Mouse (Mus musculus) heart, embryonic 12.5 days (tissue): Measurements from ENCODE around the gene Abcb6. TPM values are rescaled to one million over a fixed set of nuclear protein-coding genes. Genes with fewer than 3 reads are reported as not detected.
A peak's percentile ranks its signal among the peaks of the same experiment; 100 is the strongest.

Source experiments
- ATAC-seq: fragments of 200-750 bp; cut with Nextera tagmentation; 2 replicates; pipeline ENCODE4 v1.8.0; 2017; ENCODE audit warnings: moderate TSS enrichment, moderate library complexity; ENCODE audit not compliant: insufficient number of reproducible peaks, low FRiP score
- H3K27ac ChIP-seq: fragments of 300-500 bp; sonication (generic); 2 replicates; pipeline ENCODE4 v1.5.1; 2016; ENCODE audit warnings: mild to moderate bottlenecking, moderate library complexity; ENCODE audit not compliant: poor library complexity, severe bottlenecking
- H3K27me3 ChIP-seq: fragments of 300-500 bp; sonication (generic); replicated peaks from 2 replicates; pipeline ENCODE4 v1.6.1; 2016; ENCODE audit warnings: mild to moderate bottlenecking, moderate library complexity
- H3K36me3 ChIP-seq: fragments of 300-500 bp; sonication (generic); 2 replicates; pipeline ENCODE4 v1.6.1; 2016; ENCODE audit warnings: mild to moderate bottlenecking, moderate library complexity
- H3K4me1 ChIP-seq: fragments of 300-500 bp; sonication (generic); replicated peaks from 2 replicates; pipeline ENCODE4 v1.6.1; 2016; ENCODE audit warnings: mild to moderate bottlenecking
- H3K4me2 ChIP-seq: fragments of 300-500 bp; sonication (generic); 2 replicates; pipeline ENCODE4 v1.6.1; 2016; ENCODE audit warnings: mild to moderate bottlenecking, moderate library complexity
- H3K4me3 ChIP-seq: fragments of 300-500 bp; sonication (generic); 2 replicates; pipeline ENCODE4 v1.5.1; 2016; ENCODE audit warnings: mild to moderate bottlenecking
- H3K9ac ChIP-seq: fragments of 300-500 bp; sonication (generic); 2 replicates; pipeline ENCODE4 v1.6.1; 2016; ENCODE audit warnings: mild to moderate bottlenecking, moderate library complexity
- H3K9me3 ChIP-seq: fragments of 300-500 bp; sonication (generic); replicated peaks from 2 replicates; pipeline ENCODE4 v1.6.1; 2016; ENCODE audit warnings: mild to moderate bottlenecking, moderate library complexity
- WGBS: fragments of 180-500 bp; shearing (Covaris S2); methylation state at CpG from one replicate; pipeline ENCODE4 v1.1.7; 2016; 5-methylcytosine and 5-hydroxymethylcytosine counted together
- polyA plus RNA-seq: library from polyadenylated mRNA; unstranded; fragments of >200 nt; fragmentation: Nextera tagmentation; extraction: Ambion mirVana; gene quantifications from 2 replicates; pipeline ENCODE4 v1.2.1, GENCODE M21; 2016

Gene Abcb6
- polyA plus RNA-seq, 1 experiment from 2014 or later, result 16.6 TPM

DNA sequence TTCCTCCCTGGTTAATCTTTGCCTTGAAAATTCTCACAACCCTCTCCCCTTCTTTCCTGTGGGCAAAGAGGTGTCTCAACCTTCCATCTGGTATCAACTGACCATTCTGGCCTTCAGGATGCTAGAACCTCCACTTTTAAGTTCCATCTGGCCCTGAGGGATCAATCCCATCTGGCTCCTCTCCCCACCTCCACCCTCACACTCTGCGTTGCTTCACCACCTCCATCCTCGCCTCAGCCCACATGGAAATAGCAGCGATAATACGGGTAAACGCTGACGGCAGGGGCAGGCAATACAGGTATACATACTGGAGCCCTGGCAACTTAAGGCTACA lies 37.7 kb upstream of the Abcb6 start:
- H3K4me3 ChIP-seq, result peak overlapping the region; percentile 66
- no peak overlapping the region for H3K27ac ChIP-seq
- ATAC-seq, result no peak
- WGBS, result 1% methylated on average over 6 of the region's 6 CpGs
- peaks cover 34% of the 10 kb centered on the region for H3K36me3 ChIP-seq
- H3K4me1 ChIP-seq, result peaks cover 23% of the 10 kb centered on the region
- H3K27me3 ChIP-seq, result peaks cover 66% of the 10 kb centered on the region
- H3K4me2 ChIP-seq, result peak overlapping the region; percentile 99
- no peaks in the 10 kb centered on the region for H3K9me3 ChIP-seq
- H3K9ac ChIP-seq, result peak overlapping the region; percentile 70

DNA sequence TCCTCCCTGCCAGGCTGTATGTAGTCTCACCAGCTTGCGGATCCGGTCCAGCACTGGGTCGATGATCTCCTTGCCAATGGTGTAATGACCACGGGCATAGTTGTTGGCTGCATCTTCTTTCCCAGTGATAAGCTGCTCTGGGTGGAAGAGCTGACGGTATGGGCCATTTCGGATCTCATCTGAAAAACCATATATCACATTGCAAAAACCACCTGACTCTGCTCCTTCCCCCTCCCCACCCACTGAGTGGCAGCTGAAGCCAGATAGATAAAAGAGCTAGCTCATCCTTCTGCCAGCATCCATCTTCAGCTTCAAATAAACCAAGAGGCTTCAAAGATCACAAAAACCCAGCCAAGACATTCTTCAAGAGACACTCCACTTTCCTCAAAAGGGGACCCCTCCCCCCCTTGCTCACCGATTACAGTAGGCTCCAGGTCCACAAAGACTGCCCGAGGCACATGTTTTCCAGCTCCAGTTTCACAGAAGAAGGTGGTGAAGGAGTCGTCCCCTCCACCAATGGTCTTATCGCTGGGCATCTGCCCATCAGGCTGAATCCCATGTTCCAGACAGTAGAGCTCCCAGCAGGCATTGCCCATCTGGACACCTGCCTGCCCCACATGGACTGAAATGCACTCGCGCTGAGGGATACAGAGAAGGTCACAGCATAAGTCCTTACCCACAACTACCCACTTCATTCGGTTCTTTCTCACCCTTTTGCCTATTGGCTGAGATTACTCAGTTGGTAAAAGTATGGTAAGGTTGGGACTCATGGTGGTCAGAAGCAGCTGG lies 36.8 kb upstream of the Abcb6 start:
- Histone ChIP-seq H3K27me3 (peaks cover 57% of the 10 kb centered on the region), H3K4me3 (0 out of 2 replicates have a peak overlapping the region, but pooled peaks have one; percentile 0), H3K36me3 (peaks cover 41% of the 10 kb centered on the region), H3K27ac (no peak overlapping the region), H3K4me1 (peaks cover 30% of the 10 kb centered on the region), H3K4me2 (peak overlapping the region; percentile 99), H3K9me3 (no peaks in the 10 kb centered on the region), H3K9ac (no peak overlapping the region)
- no peak for ATAC-seq
- WGBS, result 69% methylated on average over 13 of the region's 13 CpGs

DNA sequence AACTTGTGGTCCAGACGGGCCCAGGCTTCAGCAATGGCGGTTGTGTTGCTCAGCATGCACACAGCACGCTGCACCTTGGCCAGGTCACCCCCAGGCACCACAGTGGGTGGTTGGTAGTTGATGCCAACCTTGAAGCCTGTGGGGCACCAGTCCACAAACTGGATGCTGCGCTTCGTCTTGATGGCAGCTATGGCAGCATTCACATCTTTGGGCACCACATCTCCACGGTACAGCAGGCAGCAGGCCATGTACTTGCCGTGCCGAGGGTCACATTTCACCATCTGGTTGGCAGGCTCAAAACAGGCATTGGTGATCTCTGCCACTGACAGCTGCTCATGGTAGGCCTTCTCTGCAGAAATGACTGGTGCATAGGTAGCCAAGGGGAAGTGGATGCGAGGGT lies 35.6 kb upstream of the Abcb6 start:
- Histone ChIP-seq H3K36me3 (peaks cover 45% of the 10 kb centered on the region), H3K9ac (no peak overlapping the region), H3K4me1 (peaks cover 38% of the 10 kb centered on the region), H3K9me3 (no peaks in the 10 kb centered on the region), H3K27ac (no peak overlapping the region), H3K4me3 (no peak overlapping the region), H3K27me3 (peaks cover 46% of the 10 kb centered on the region), H3K4me2 (no peak overlapping the region)
- 93% methylated on average over 9 of the region's 9 CpGs for WGBS
- ATAC-seq, result no peak

DNA sequence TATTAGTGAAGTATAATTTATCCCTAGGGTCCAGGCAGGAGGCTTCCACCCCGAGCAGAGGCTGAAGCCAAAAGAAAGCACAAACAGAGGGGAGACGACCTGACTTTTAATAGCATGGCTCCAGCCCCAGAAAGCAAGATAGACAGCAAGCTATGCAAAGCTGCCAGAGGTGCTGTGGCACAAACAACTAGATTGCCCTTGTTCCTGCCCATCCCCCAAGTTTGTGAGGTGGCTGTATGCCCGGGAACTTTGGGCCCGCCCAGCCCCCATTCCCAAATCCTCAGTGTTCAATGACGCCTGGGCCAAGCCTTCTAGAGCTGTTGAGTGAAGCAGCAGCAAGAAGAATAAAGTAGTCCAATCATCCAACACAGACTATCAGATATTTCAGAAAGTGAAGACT lies 34.7 kb upstream of the Abcb6 start:
- no peaks in the 10 kb centered on the region for H3K9me3 ChIP-seq
- H3K4me1 ChIP-seq, result peaks cover 41% of the 10 kb centered on the region
- peaks cover 45% of the 10 kb centered on the region for H3K36me3 ChIP-seq
- WGBS, result 71% methylated on average over 5 of the region's 5 CpGs
- no peak overlapping the region for H3K4me2 ChIP-seq
- H3K4me3 ChIP-seq, result no peak overlapping the region
- no peak overlapping the region for H3K9ac ChIP-seq
- no peak for ATAC-seq
- H3K27me3 ChIP-seq, result peaks cover 37% of the 10 kb centered on the region
- no peak overlapping the region for H3K27ac ChIP-seq

DNA sequence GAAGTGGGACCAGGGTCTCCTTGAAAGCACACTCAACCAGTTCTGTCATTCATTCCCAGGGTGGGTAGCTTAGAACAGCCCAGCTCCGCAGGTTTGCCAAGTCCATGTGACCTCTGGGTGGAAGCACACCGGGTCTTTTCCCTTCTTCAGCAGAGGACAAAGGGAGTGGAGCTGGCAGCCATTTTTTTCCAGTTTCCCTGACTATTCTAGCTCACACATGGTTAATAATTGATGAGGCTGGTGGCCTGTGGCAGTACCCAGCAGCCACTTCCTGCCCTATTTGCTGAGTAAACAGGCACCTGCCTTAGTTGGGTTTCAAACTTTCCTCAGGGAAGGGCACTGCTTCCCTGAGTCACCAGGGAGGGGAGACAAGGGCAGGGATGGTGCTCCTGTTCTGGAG lies 34.2 kb upstream of the Abcb6 start:
- no peak overlapping the region for H3K9ac ChIP-seq
- H3K4me2 ChIP-seq, result no peak overlapping the region
- 72% methylated on average over 2 of the region's 2 CpGs for WGBS
- no peaks in the 10 kb centered on the region for H3K9me3 ChIP-seq
- H3K27me3 ChIP-seq, result peaks cover 36% of the 10 kb centered on the region
- peaks cover 45% of the 10 kb centered on the region for H3K36me3 ChIP-seq
- no peak overlapping the region for H3K4me3 ChIP-seq
- ATAC-seq, result no peak
- no peak overlapping the region for H3K27ac ChIP-seq
- peaks cover 41% of the 10 kb centered on the region for H3K4me1 ChIP-seq

DNA sequence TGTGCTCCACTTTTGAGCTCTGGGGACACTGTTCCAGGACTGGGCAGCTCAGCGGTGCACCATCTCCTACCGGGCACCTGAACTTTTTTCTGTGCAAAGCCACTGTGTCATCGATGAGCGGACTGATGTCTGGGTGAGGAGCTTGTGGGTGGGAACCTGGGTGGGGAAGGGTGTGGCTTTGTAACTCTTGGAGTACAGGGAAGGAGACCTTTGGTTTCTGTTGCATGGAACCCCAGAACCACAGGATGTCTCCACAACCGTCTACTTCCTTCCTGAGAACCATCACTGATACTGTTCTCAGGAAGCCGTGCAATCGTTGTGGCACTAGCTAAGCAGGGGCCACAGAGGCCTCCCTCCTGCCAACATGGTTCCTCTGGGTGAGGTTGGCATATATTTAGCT lies 32.9 kb upstream of the Abcb6 start:
- no peak overlapping the region for H3K4me2 ChIP-seq
- no peak for ATAC-seq
- 80% methylated on average over 7 of the region's 7 CpGs for WGBS
- no peak overlapping the region for H3K9ac ChIP-seq
- peaks cover 45% of the 10 kb centered on the region for H3K36me3 ChIP-seq
- no peak overlapping the region for H3K4me3 ChIP-seq
- H3K27me3 ChIP-seq, result peaks cover 40% of the 10 kb centered on the region
- no peak overlapping the region for H3K27ac ChIP-seq
- no peaks in the 10 kb centered on the region for H3K9me3 ChIP-seq
- peaks cover 37% of the 10 kb centered on the region for H3K4me1 ChIP-seq

DNA sequence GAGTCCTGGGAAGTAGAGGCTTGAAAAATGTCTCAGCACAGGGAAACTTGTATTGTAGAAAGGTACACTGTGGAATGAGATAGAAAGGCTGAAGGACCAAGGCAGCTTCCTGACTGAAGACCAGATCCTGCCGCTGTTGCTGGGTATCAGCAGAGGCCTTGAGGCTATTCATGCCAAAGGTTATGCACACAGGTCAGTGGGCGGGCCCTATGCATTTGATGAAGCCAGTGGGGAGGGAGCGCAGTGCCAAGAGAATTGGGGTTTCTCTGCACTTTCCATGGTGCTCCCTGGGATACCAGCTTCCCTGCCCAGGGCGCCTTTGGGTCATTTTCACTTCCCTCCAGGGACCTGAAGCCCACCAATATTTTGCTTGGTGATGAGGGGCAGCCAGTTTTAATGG lies 32.4 kb upstream of the Abcb6 start:
- H3K9me3 ChIP-seq, result no peaks in the 10 kb centered on the region
- no peak overlapping the region for H3K9ac ChIP-seq
- H3K27ac ChIP-seq, result no peak overlapping the region
- WGBS, result 91% methylated on average over 4 of the region's 4 CpGs
- peaks cover 45% of the 10 kb centered on the region for H3K36me3 ChIP-seq
- no peak overlapping the region for H3K4me2 ChIP-seq
- peaks cover 32% of the 10 kb centered on the region for H3K4me1 ChIP-seq
- H3K27me3 ChIP-seq, result peaks cover 34% of the 10 kb centered on the region
- no peak for ATAC-seq
- no peak overlapping the region for H3K4me3 ChIP-seq

DNA sequence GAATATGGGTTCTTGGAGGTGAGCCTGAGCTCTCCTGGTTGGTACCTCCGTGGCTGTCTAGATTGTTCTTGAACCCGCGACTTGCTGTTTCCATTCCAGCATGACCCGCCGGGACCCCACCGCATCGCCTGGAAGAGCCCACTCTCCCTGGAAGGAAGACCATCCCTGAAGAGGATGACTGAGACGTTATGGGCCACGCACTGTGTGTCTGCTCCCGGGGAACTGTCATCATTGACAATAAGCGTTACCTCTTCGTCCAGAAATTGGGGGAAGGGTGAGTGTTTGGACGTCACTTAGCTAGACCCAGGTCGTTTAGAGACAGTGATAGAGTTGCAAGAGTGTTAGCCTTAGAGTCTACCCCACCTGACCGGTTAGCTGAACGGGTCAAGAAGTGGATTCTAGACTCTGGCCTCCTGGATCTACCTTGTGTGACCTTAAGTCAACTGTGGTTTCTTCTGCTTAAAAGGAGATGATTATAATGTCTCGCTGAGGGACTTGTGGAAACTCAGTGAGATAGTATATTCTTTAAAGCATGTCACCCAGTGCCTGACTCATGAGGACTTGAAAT lies 31.0 kb upstream of the Abcb6 start:
- Histone ChIP-seq H3K4me2 (peak overlapping the region; percentile 92), H3K9ac (peak overlapping the region; percentile 94), H3K9me3 (no peaks in the 10 kb centered on the region), H3K27ac (peak overlapping the region; percentile 4; the same call in 1 of the 2 replicates), H3K4me3 (peak overlapping the region; percentile 83), H3K4me1 (peaks cover 30% of the 10 kb centered on the region), H3K27me3 (peaks cover 21% of the 10 kb centered on the region), H3K36me3 (peaks cover 44% of the 10 kb centered on the region)
- ATAC-seq, result no peak
- WGBS, result 11% methylated on average over 17 of the region's 17 CpGs

DNA sequence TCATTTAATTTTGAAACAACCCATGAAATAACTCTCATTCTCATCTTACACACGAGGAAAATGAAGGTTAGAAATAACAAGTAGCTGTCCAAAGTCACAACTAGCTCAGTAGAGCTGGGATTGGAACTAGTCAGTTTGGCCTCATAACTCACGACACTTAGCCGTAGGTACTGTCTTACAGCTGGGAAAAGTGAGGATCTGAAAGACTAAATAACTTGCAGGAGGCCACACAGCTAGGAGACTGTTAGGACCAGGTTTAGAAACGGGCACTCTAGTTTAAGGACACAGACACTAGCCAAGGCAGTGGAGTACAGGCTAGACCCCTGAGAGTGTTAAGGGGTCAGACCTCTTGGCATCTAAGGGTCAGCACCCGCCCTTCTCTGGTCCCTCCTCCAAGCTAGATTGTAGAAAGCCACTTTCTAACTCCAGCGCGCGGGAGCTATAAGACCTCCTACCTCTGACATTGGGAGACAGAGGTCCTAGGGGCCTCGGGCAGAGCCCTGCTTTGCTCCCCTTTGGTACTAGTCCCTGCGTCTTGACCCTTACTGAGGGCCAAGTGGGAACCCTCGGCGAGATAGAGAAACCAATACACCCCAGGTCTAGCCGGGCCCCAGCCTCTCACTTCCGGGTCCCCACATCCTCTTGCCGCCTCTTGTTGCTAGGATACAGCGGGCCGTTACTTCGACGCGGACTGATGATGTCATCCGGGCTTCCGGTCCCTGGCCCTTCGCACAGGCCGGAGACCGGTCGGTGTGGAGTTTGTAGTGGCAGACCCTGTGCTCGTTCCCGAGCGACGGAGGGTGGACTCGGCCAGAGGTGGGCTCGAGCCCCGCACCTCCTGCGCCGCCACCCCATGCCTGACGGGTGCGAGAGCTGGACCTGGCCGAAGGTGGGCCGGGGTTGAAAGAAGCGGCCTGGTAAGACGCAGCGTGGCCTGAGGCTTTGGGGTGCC lies 30.2 kb upstream of the Abcb6 start, which contains the start of the genes Glb1l and Stk16:
TSS of gene Glb1l (minus strand) at position 678 of the 952 bp plus-strand sequence.
TSS of gene Stk16 (plus strand) at position 703 of the 952 bp plus-strand sequence.
- peak; percentile 94 for ATAC-seq
- H3K9ac ChIP-seq, result peak within 1 kb of the TSS; percentile 94
- WGBS, result 6% methylated on average over 42 of the region's 42 CpGs
- peaks cover 36% of the 10 kb centered on the region for H3K36me3 ChIP-seq
- H3K9me3 ChIP-seq, result no peaks in the 10 kb centered on the region
- peaks cover 16% of the 10 kb centered on the region for H3K27me3 ChIP-seq
- H3K4me2 ChIP-seq, result peak within 1 kb of the TSS; percentile 92
- peaks cover 30% of the 10 kb centered on the region for H3K4me1 ChIP-seq
- H3K27ac ChIP-seq, result peak within 1 kb of the TSS; percentile 4; the same call in 1 of the 2 replicates
- H3K4me3 ChIP-seq, result peak within 1 kb of the TSS; percentile 83

DNA sequence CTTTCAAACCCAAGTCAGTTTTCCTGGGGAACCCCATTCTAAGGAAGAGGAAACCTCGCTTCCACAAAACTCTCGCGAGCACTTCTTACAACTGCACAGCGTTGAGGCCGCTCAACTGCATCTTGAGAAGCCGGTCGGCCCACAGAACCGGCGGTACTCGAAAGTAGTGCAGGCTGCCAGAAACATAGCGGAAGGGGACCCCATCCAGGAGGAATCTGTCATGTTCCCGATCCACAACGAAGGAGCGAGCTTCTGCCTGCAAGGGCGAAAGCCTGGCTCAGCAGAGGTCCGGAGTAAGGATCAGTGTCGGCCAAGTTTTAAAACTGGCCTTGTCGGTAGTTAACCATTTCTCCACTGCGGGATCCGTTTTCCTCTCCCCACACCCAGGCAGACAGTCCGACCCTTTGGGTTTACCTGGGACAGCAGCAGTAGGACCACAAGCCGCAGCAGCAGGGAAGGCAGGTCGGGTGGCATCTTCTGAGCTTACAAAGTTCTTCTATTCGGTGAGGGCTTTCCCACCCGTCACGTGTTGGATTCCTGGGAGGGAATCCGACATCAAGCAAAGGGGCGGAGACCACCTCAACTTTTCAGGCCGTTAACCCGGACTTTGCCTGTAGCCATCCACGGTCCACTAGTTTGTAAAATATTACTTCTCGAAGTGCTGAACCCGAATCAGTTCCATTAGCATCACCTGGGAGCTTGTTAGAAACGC lies 28.9 kb upstream of the Abcb6 start:
- no peak overlapping the region for H3K27ac ChIP-seq

More for the DNA sequence above, 28.9 kb upstream of the Abcb6 start:
- WGBS, result 12% methylated on average over 34 of the region's 34 CpGs
- Histone ChIP-seq H3K4me3 (peak overlapping the region; percentile 51), H3K27me3 (peaks cover 16% of the 10 kb centered on the region), H3K36me3 (peaks cover 23% of the 10 kb centered on the region), H3K4me2 (peak overlapping the region; percentile 69), H3K9ac (peak overlapping the region; percentile 69), H3K9me3 (no peaks in the 10 kb centered on the region), H3K4me1 (peaks cover 30% of the 10 kb centered on the region)
- ATAC-seq, result no peak
